Mouse (Mus musculus): Measurements from ENCODE around the gene Ogn.

Gene Ogn

GRCm38 (mm10) chr13:49643669-49644362 lies 36.0 kb downstream of the Ogn start:
- in situ Hi-C loops (cut with MboI; ENCODE audit: unreplicated experiment in 2 of 2), result loop anchor here (10.0 to 25.0 kb wide), 3 partner anchors 199 to 982 kb away; partner anchors contain the start of genes Barx1 (in 1 of the 2) and Fgd3 (in 1 of the 2)

- in situ Hi-C loops (cut with MboI; ENCODE audit: unreplicated experiment in 2 of 2), result loop anchor here (10.0 to 25.0 kb wide), 3 partner anchors 200 to 983 kb away; partner anchors contain the start of genes Barx1 (in 1 of the 2) and Fgd3 (in 1 of the 2)
Measured at GRCm38 (mm10) chr13:49644731-49645529, 37.1 kb downstream of the Ogn start.

- in situ Hi-C loops (cut with MboI; ENCODE audit: unreplicated experiment in 2 of 2), result loop anchor here (10.0 to 25.0 kb wide), 3 partner anchors 201 to 984 kb away; partner anchors contain the start of genes Barx1 (in 1 of the 2) and Fgd3 (in 1 of the 2)
Measured at GRCm38 (mm10) chr13:49646019-49646418, 38.2 kb downstream of the Ogn start.

GRCm38 (mm10) chr13:49651136-49651535 lies 43.3 kb downstream of the Ogn start:
- in situ Hi-C loops (cut with MboI; ENCODE audit: unreplicated experiment in 2 of 2), result loop anchor here in 1 of 2 experiments (25.0 kb wide), 1 partner anchor 439 kb away; the partner anchor contains the start of gene Card19

- in situ Hi-C loops (cut with MboI; ENCODE audit: unreplicated experiment in 2 of 2), result loop anchor here in 1 of 2 experiments (25.0 kb wide), 1 partner anchor 440 kb away; the partner anchor contains the start of gene Card19
Measured at GRCm38 (mm10) chr13:49651781-49652351, 44.0 kb downstream of the Ogn start.

- in situ Hi-C loops (cut with MboI; ENCODE audit: unreplicated experiment in 2 of 2), result loop anchor here in 1 of 2 experiments (25.0 kb wide), 1 partner anchor 440 kb away; the partner anchor contains the start of gene Card19
Measured at GRCm38 (mm10) chr13:49652481-49653179, 44.8 kb downstream of the Ogn start, which contains the start of the genes Cenpp and Nol8. Cenpp (minus strand) TSS chr13:49652785. Nol8 (plus strand) TSS chr13:49653078.

GRCm38 (mm10) chr13:49653180-49653541 lies 45.3 kb downstream of the Ogn start:
- in situ Hi-C loops (cut with MboI; ENCODE audit: unreplicated experiment in 2 of 2), result loop anchor here in 1 of 2 experiments (25.0 kb wide), 1 partner anchor 441 kb away; the partner anchor contains the start of gene Card19
